Mouse (Mus musculus): ENCODE results near the gene Gm43951. TPM values are rescaled to one million over a fixed set of nuclear protein-coding genes. Genes with fewer than 3 reads are reported as not detected.

Gm43951 gene
- total and polyA plus RNA-seq, 3 experiments, result 1.5 to 2.0 TPM; not detected in 1

DNA sequence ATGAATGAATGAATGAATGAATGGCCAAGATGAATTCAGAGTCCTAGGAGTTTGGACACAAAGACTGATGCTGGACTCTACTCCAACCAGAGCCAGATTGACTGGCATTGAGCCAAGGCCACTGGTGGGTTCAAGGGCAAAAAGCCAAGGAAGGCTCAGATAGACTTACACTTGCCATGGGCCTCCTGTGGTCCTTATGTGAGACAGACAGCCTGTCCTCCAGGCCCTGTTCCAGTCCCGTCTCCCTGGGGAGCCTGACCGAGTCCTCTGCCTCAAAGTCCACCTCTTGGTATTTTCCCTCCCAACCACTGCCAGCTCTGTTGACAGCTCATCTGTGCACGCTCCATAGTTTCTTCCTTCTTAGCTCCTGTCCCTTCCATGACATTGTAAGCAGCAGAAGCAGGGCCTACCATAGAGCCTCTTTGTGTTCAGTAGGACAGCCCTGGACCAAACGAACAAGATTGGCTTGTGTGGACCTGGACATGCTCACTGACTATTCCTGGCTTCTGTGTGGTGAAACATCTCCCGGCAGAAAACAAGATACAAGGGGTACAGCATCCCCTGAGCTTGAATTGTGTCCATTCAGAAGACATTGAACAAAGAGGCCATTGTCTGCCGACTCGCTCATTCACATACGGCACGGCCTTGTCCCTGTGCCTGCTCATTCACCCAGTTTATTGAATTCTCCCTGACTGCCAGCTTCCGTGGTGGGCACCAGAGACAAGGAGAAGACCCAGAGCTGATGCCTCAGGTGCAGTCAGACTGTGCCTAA lies 19.6 kb upstream of the Gm43951 start:
- TF ChIP-seq NELFE (IDR thresholded peaks at IDR 0.05; ENCODE audit: low read depth, low read length) (no peak), POLR2A (IDR thresholded peaks at IDR 0.05; ENCODE audit: control insufficient read depth in 1 of 2, insufficient read depth in 1 of 2, low read depth in 1 of 2, low read length in 2 of 2, poor library complexity in 1 of 2) (no peak), RCOR1 (IDR thresholded peaks at IDR 0.05; ENCODE audit: low read depth, low read length) (no peak), EP300 (IDR thresholded peaks at IDR 0.05; ENCODE audit: low read depth in 1 of 2, low read length in 2 of 2) (no peak), KAT2A (conservative IDR thresholded peaks at IDR 0.05; ENCODE audit: low read depth, low read length) (no peak), CHD2 (IDR thresholded peaks at IDR 0.05; ENCODE audit: low read length) (no peak), SIN3A (IDR thresholded peaks at IDR 0.05; ENCODE audit: low read length) (no peak), MAZ (IDR thresholded peaks at IDR 0.05; ENCODE audit: low read depth, low read length) (no peak), JUND (IDR thresholded peaks at IDR 0.05; ENCODE audit: low read depth, low read length) (no peak), USF1 (IDR thresholded peaks at IDR 0.05; ENCODE audit: low read depth, low read length) (no peak), MYC (IDR thresholded peaks at IDR 0.05; ENCODE audit: low read depth, low read length) (no peak), GATA1 (IDR thresholded peaks at IDR 0.05; ENCODE audit: low read depth, low read length) (no peak), UBTF (IDR thresholded peaks at IDR 0.05; ENCODE audit: borderline replicate concordance, insufficient read depth, low read depth, low read length) (no peak), TAL1 (IDR thresholded peaks at IDR 0.05; ENCODE audit: low read length) (no peak), CHD1 (IDR thresholded peaks at IDR 0.05; ENCODE audit: low read depth, low read length) (no peak), HCFC1 (IDR thresholded peaks at IDR 0.05; ENCODE audit: low read depth, low read length) (no peak), ZNF384 (IDR thresholded peaks at IDR 0.05; ENCODE audit: low read depth, low read length) (no peak)
- Histone ChIP-seq H3K36me3 (ENCODE audit: control insufficient read depth in 1 of 2, insufficient read depth in 2 of 2, low read length in 2 of 2) (no peaks in the 10 kb centered on the region), H3K4me3 (ENCODE audit: control insufficient read depth in 1 of 2, insufficient read depth in 1 of 2, low read depth in 2 of 2, low read length in 2 of 2) (no peak overlapping the region), H3K9me3 (replicated peaks; ENCODE audit: insufficient read depth, low read length) (no peaks in the 10 kb centered on the region), H3K79me2 (ENCODE audit: control insufficient read depth, insufficient read depth, low read length, poor library complexity) (no peaks in the 10 kb centered on the region), H3K27ac (ENCODE audit: control insufficient read depth, low read depth, low read length) (no peak overlapping the region), H3K4me1 (ENCODE audit: control insufficient read depth in 1 of 2, insufficient read depth in 2 of 2, low read length in 2 of 2) (peaks cover 0 to 5% of the 10 kb centered on the region in 2 experiments; a peak in 2 of 4 replicates), H3K9ac (ENCODE audit: control insufficient read depth, low read depth, low read length, poor library complexity, severe bottlenecking) (no peak overlapping the region), H3K27me3 (ENCODE audit: control insufficient read depth in 1 of 2, insufficient read depth in 2 of 2, low read length in 2 of 2) (peaks cover 15 to 16% of the 10 kb centered on the region in 2 experiments)
- no peak for DNase-seq (ENCODE audit: low read depth, low spot score)

DNA sequence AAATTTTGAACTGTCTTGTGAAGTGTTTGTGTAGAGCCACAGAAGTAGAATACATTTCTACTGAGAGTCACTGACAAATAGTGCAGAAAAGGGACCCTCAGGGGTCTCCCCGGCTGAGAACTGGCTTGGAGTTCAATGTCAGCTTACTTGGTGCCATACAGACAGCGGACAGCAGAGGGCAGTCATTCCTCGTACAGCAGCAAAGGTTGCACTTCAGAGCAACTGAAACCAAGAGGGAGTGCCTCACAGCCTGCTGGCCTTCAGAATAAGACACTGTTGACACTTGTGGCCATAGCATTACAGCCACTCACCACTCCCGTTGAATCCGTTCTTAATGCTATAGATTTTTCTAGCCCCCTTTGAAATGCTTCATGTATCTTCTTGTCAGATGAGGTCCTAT lies 18.2 kb upstream of the Gm43951 start:
- H3K9me3 ChIP-seq (replicated peaks; ENCODE audit: insufficient read depth, low read length), result no peaks in the 10 kb centered on the region
- H3K27me3 ChIP-seq (ENCODE audit: control insufficient read depth in 1 of 2, insufficient read depth in 2 of 2, low read length in 2 of 2), result peaks cover 7 to 8% of the 10 kb centered on the region in 2 experiments
- H3K27ac ChIP-seq (ENCODE audit: control insufficient read depth, low read depth, low read length), result no peak overlapping the region
- TF ChIP-seq CHD2 (IDR thresholded peaks at IDR 0.05; ENCODE audit: low read length) (no peak), SIN3A (IDR thresholded peaks at IDR 0.05; ENCODE audit: low read length) (peak; percentile 60; the same call in 1 of the 2 replicates), KAT2A (conservative IDR thresholded peaks at IDR 0.05; ENCODE audit: low read depth, low read length) (no peak), ZC3H11A (IDR thresholded peaks at IDR 0.05; ENCODE audit: low read depth, low read length) (peak; percentile 94), HCFC1 (IDR thresholded peaks at IDR 0.05; ENCODE audit: low read depth, low read length) (no peak), EP300 (IDR thresholded peaks at IDR 0.05; ENCODE audit: low read depth in 1 of 2, low read length in 2 of 2) (no peak), RAD21 (IDR thresholded peaks at IDR 0.05; ENCODE audit: low read depth, low read length) (peak; percentile 92), SMC3 (IDR thresholded peaks at IDR 0.05; ENCODE audit: low read depth, low read length) (peak; percentile 94), CTCF (IDR thresholded peaks at IDR 0.05 in 2 of 3, conservative IDR thresholded peaks at IDR 0.05 in 1 of 3; ENCODE audit: control insufficient read depth in 1 of 3, insufficient read depth in 1 of 3, low read depth in 2 of 3, low read length in 3 of 3, poor library complexity in 1 of 3, severe bottlenecking in 1 of 3) (peak; percentile 91 to 96 (median 94))
- H3K36me3 ChIP-seq (ENCODE audit: control insufficient read depth in 1 of 2, insufficient read depth in 2 of 2, low read length in 2 of 2), result no peaks in the 10 kb centered on the region
- no peaks in the 10 kb centered on the region for H3K79me2 ChIP-seq (ENCODE audit: control insufficient read depth, insufficient read depth, low read length, poor library complexity)
- peaks cover 0 to 5% of the 10 kb centered on the region in 2 experiments; a peak in 2 of 4 replicates for H3K4me1 ChIP-seq (ENCODE audit: control insufficient read depth in 1 of 2, insufficient read depth in 2 of 2, low read length in 2 of 2)
- peak overlapping the region; percentile 20; the same call in 1 of the 2 replicates for H3K9ac ChIP-seq (ENCODE audit: control insufficient read depth, low read depth, low read length, poor library complexity, severe bottlenecking)
- H3K4me3 ChIP-seq (ENCODE audit: control insufficient read depth in 1 of 2, insufficient read depth in 1 of 2, low read depth in 2 of 2, low read length in 2 of 2), result peak overlapping the region in 1 of 2 experiments; percentile 13; a peak in 1 of 4 replicates
- peak; percentile 91 for DNase-seq (ENCODE audit: low read depth, low spot score)

Measured in MEL (cell line).